Mouse (Mus musculus) kidney, embryonic 16.5 days (tissue): ENCODE measurements around the gene Cat. TPM values are rescaled to one million over a fixed set of nuclear protein-coding genes. Genes with fewer than 3 reads are reported as not detected.
A peak's percentile ranks its signal among the peaks of the same experiment; 100 is the strongest.

ENCODE experiments used
- ATAC-seq: fragments of 200-750 bp; cut with Nextera tagmentation; 2 replicates; pipeline ENCODE4 v1.8.0; 2017; ENCODE audit warnings: moderate TSS enrichment; ENCODE audit not compliant: low FRiP score, low TSS enrichment
- H3K27ac ChIP-seq: fragments of 300-500 bp; sonication (generic); 2 replicates; pipeline ENCODE4 v1.5.1; 2014; ENCODE audit warnings: low read length
- H3K27me3 ChIP-seq: fragments of 300-500 bp; sonication (generic); 2 replicates; pipeline ENCODE4 v1.6.1; 2014; ENCODE audit warnings: low read length, control low read depth, mixed read lengths; ENCODE audit not compliant: insufficient read depth
- H3K36me3 ChIP-seq: fragments of 300-500 bp; sonication (generic); 2 replicates; pipeline ENCODE4 v1.6.1; 2014; ENCODE audit warnings: low read length, control low read depth, mixed read lengths; ENCODE audit not compliant: insufficient read depth
- H3K4me1 ChIP-seq: fragments of 300-500 bp; sonication (generic); 2 replicates; pipeline ENCODE4 v1.6.1; 2014; ENCODE audit warnings: low read length, control low read depth, mixed read lengths; ENCODE audit not compliant: insufficient read depth
- H3K4me2 ChIP-seq: fragments of 300-500 bp; sonication (generic); replicated peaks from 2 replicates; pipeline ENCODE4 v1.6.1; 2014; ENCODE audit warnings: low read depth, low read length
- H3K4me3 ChIP-seq: fragments of 300-500 bp; sonication (generic); 2 replicates; pipeline ENCODE4 v1.5.1; 2014; ENCODE audit warnings: mild to moderate bottlenecking, low read length
- H3K9ac ChIP-seq: fragments of 300-500 bp; sonication (generic); replicated peaks from 2 replicates; pipeline ENCODE4 v1.6.1; 2014; ENCODE audit warnings: low read length
- H3K9me3 ChIP-seq: fragments of 300-500 bp; sonication (generic); 2 replicates; pipeline ENCODE4 v1.6.1; 2016; ENCODE audit warnings: low read length, control low read depth
- WGBS: fragments of 180-500 bp; shearing (Covaris S2); extraction: QIAGEN DNeasy Blood & Tissue Kit; methylation state at CpG from one replicate; pipeline ENCODE4 v1.1.7; 2014; 5-methylcytosine and 5-hydroxymethylcytosine counted together
- polyA plus RNA-seq: library from polyadenylated mRNA; unstranded; fragments of >200 nt; fragmentation: Nextera tagmentation; extraction: Ambion mirVana; gene quantifications from 2 replicates; pipeline ENCODE4 v1.2.1, GENCODE M21; 2015

Gene Cat
- polyA plus RNA-seq, 1 experiment from 2014 or later: 101 TPM

GRCm38 (mm10) chr2:103504463-103504862 is 19.5 kb upstream of the Cat start:
- no peak for ATAC-seq
- WGBS: 86% methylated on average over 1 of the region's 1 CpGs

GRCm38 (mm10) chr2:103500769-103501168 is 15.8 kb upstream of the Cat start:
- no peak overlapping the region for H3K27ac ChIP-seq
- whole genome bisulfite sequencing: 83% methylated on average over 2 of the region's 2 CpGs
- ATAC-seq: no peak
- H3K9ac ChIP-seq: no peak overlapping the region
- peaks cover 7% of the 10 kb centered on the region; the same call in 1 of the 2 replicates for H3K9me3 ChIP-seq
- no peak overlapping the region for H3K4me2 ChIP-seq
- H3K4me3 ChIP-seq: no peak overlapping the region
- no peaks in the 10 kb centered on the region for H3K4me1 ChIP-seq
- H3K27me3 ChIP-seq: no peaks in the 10 kb centered on the region
- no peaks in the 10 kb centered on the region for H3K36me3 ChIP-seq

More at GRCm38 (mm10) chr2:103504463-103504862, 19.5 kb upstream of the Cat start:
- H3K27ac ChIP-seq: no peak overlapping the region
- H3K27me3 ChIP-seq: no peaks in the 10 kb centered on the region
- no peak overlapping the region for H3K4me2 ChIP-seq
- H3K9me3 ChIP-seq: peaks cover 7% of the 10 kb centered on the region; the same call in 1 of the 2 replicates
- H3K4me1 ChIP-seq: no peaks in the 10 kb centered on the region
- H3K4me3 ChIP-seq: no peak overlapping the region
- no peaks in the 10 kb centered on the region for H3K36me3 ChIP-seq
- H3K9ac ChIP-seq: no peak overlapping the region

GRCm38 (mm10) chr2:103495633-103496418 is 10.9 kb upstream of the Cat start:
- no peak for ATAC-seq
- no peak overlapping the region for H3K4me2 ChIP-seq

GRCm38 (mm10) chr2:103493827-103494226 is 8.9 kb upstream of the Cat start:
- WGBS: 76% methylated on average over 4 of the region's 4 CpGs
- no peak for ATAC-seq

More at GRCm38 (mm10) chr2:103495633-103496418, 10.9 kb upstream of the Cat start:
- H3K9me3 ChIP-seq: no peaks in the 10 kb centered on the region
- H3K9ac ChIP-seq: no peak overlapping the region
- no peaks in the 10 kb centered on the region for H3K27me3 ChIP-seq
- H3K4me1 ChIP-seq: no peaks in the 10 kb centered on the region
- 82% methylated on average over 6 of the region's 6 CpGs for WGBS
- no peaks in the 10 kb centered on the region for H3K36me3 ChIP-seq
- H3K27ac ChIP-seq: no peak overlapping the region
- H3K4me3 ChIP-seq: no peak overlapping the region

GRCm38 (mm10) chr2:103492526-103492925 is 7.6 kb upstream of the Cat start:
- H3K4me2 ChIP-seq: no peak overlapping the region
- no peak overlapping the region for H3K27ac ChIP-seq
- no peaks in the 10 kb centered on the region for H3K36me3 ChIP-seq
- no peak overlapping the region for H3K9ac ChIP-seq
- 89% methylated on average over 4 of the region's 4 CpGs for WGBS
- no peaks in the 10 kb centered on the region for H3K9me3 ChIP-seq
- H3K27me3 ChIP-seq: no peaks in the 10 kb centered on the region
- ATAC-seq: no peak
- H3K4me3 ChIP-seq: no peak overlapping the region
- H3K4me1 ChIP-seq: no peaks in the 10 kb centered on the region

More at GRCm38 (mm10) chr2:103493827-103494226, 8.9 kb upstream of the Cat start:
- Histone ChIP-seq H3K9me3 (no peaks in the 10 kb centered on the region), H3K36me3 (no peaks in the 10 kb centered on the region), H3K9ac (no peak overlapping the region), H3K27ac (no peak overlapping the region), H3K4me2 (no peak overlapping the region), H3K4me1 (no peaks in the 10 kb centered on the region), H3K27me3 (no peaks in the 10 kb centered on the region), H3K4me3 (no peak overlapping the region)

- no peaks in the 10 kb centered on the region for H3K9me3 ChIP-seq
- peak overlapping the region; percentile 66 for H3K4me3 ChIP-seq
- peak overlapping the region; percentile 85 for H3K4me2 ChIP-seq
- ATAC-seq: no peak
- no peaks in the 10 kb centered on the region for H3K36me3 ChIP-seq
- H3K4me1 ChIP-seq: peaks cover 14% of the 10 kb centered on the region
- H3K9ac ChIP-seq: peak overlapping the region; percentile 78
- H3K27me3 ChIP-seq: no peaks in the 10 kb centered on the region
- H3K27ac ChIP-seq: peak overlapping the region; percentile 89; the same call in 1 of the 2 replicates
- WGBS: 28% methylated on average over 5 of the region's 5 CpGs
These were observed 907 bp downstream of the Cat start for GRCm38 (mm10) chr2:103483986-103484520.

GRCm38 (mm10) chr2:103483289-103483985 is 1.5 kb downstream of the Cat start:
- Histone ChIP-seq H3K27ac (no peak overlapping the region), H3K9me3 (no peaks in the 10 kb centered on the region), H3K9ac (no peak overlapping the region), H3K4me2 (peak overlapping the region; percentile 85), H3K4me1 (peaks cover 14% of the 10 kb centered on the region), H3K36me3 (no peaks in the 10 kb centered on the region), H3K27me3 (no peaks in the 10 kb centered on the region), H3K4me3 (peak overlapping the region; percentile 66)
- no peak for ATAC-seq
- 87% methylated on average over 7 of the region's 7 CpGs for WGBS

- Histone ChIP-seq H3K4me1 (peaks cover 18% of the 10 kb centered on the region), H3K9ac (no peak overlapping the region), H3K27me3 (no peaks in the 10 kb centered on the region), H3K36me3 (no peaks in the 10 kb centered on the region), H3K4me2 (no peak overlapping the region), H3K4me3 (no peak overlapping the region), H3K9me3 (no peaks in the 10 kb centered on the region), H3K27ac (no peak overlapping the region)
- no peak for ATAC-seq
- whole genome bisulfite sequencing: 45% methylated on average over 11 of the region's 11 CpGs
These were observed 3.4 kb downstream of the Cat start for GRCm38 (mm10) chr2:103481314-103482231.

GRCm38 (mm10) chr2:103480871-103481270 is 4.1 kb downstream of the Cat start:
- WGBS: 97% methylated on average over 4 of the region's 4 CpGs
- no peak overlapping the region for H3K4me3 ChIP-seq
- peaks cover 18% of the 10 kb centered on the region for H3K4me1 ChIP-seq
- H3K27me3 ChIP-seq: no peaks in the 10 kb centered on the region
- no peak for ATAC-seq
- H3K9me3 ChIP-seq: no peaks in the 10 kb centered on the region
- no peak overlapping the region for H3K4me2 ChIP-seq
- no peak overlapping the region for H3K9ac ChIP-seq
- no peak overlapping the region for H3K27ac ChIP-seq
- peaks cover under 1% of the 10 kb centered on the region; the same call in 1 of the 2 replicates for H3K36me3 ChIP-seq
